Comparison of ENCODE assay signal across 26 mouse cellular contexts in the genomic region with DNA sequence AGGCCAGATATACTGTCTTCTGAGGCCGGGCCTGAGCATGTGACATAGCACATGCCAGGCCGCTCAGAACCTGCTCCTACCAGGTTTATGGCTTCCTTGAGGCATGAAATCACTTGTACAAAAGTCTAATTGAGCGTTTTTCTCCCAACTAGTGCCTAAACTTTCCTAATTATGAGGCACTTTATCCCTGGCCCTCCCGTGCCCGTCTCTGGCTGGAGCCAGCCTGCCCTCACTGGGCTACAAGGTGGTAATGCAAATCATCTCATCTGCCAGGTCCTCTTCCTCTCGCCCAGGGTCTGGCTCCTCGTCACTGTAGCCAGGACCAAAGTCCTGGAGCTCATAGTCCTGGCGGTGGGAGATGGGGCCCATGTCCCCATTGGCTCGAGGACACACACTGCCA. TPM values are rescaled to one million over a fixed set of nuclear protein-coding genes. Genes with fewer than 3 reads are reported as not detected.
DNase-seq lines count a peak whose midpoint lies in the region; ATAC-seq and TF ChIP-seq lines count a peak whose summit lies in the region.
"Had no signal": no experiment of that assay in that cellular context is flagged by ENCODE, and none has a peak within 500 bp of the region (broad histone marks: within the 10 kb centered on the region; RNA-seq: fewer than 3 reads in every experiment).

No protein-coding gene starts in this region.

- DNase-seq in kidney, postnatal 0 days (ENCODE audit: low spot score), result no peak
- DNase-seq in kidney, adult 8-10 months, result no peak
- no peak for DNase-seq in liver, postnatal 0 days
- DNase-seq: adrenal gland, postnatal 10 days; adrenal gland, postnatal 36 days; B cell, adult 2 months; cerebellum, adult 18-20 months; cerebellum, adult 9-10 months; cerebellum, postnatal 14 days; gastrocnemius, postnatal 10 days; gastrocnemius, postnatal 36 days had no signal

- H3K4me1 ChIP-seq in intestine, postnatal 0 days (replicated peaks; ENCODE audit: control insufficient read depth, insufficient read depth, low read length), result no peaks in the 10 kb centered on the region
- H3K4me1 ChIP-seq in intestine, embryonic 16.5 days (ENCODE audit: control insufficient read depth, insufficient read depth, low read length), result 0 out of 2 replicates have a peak, but pooled peaks cover 2% of the 10 kb centered on the region
- no peaks in the 10 kb centered on the region for H3K4me1 ChIP-seq in kidney, postnatal 0 days (replicated peaks; ENCODE audit: insufficient read depth, low read length)
- no peaks in the 10 kb centered on the region for H3K4me1 ChIP-seq in liver, postnatal 0 days (ENCODE audit: insufficient read depth)
- no peaks in the 10 kb centered on the region for H3K4me1 ChIP-seq in liver, embryonic 12.5 days
- H3K4me1 ChIP-seq: forebrain, embryonic 10.5 days; forebrain, embryonic 13.5 days; hindbrain, embryonic 10.5 days; hindbrain, embryonic 13.5 days had no signal

- H3K9me3 ChIP-seq in intestine, postnatal 0 days (ENCODE audit: control insufficient read depth), result no peaks in the 10 kb centered on the region
- no peaks in the 10 kb centered on the region for H3K9me3 ChIP-seq in intestine, embryonic 16.5 days (ENCODE audit: control insufficient read depth, low read length)
- no peaks in the 10 kb centered on the region for H3K9me3 ChIP-seq in kidney, postnatal 0 days (replicated peaks; ENCODE audit: low read length)
- no peaks in the 10 kb centered on the region for H3K9me3 ChIP-seq in liver, postnatal 0 days (ENCODE audit: low read length)
- no peaks in the 10 kb centered on the region for H3K9me3 ChIP-seq in liver, embryonic 12.5 days (replicated peaks)
- H3K9me3 ChIP-seq: forebrain, embryonic 10.5 days; forebrain, embryonic 13.5 days; G1E; hindbrain, embryonic 10.5 days; hindbrain, embryonic 13.5 days had no signal

- 74% methylated on average over 9 of the region's 9 CpGs for WGBS in intestine, postnatal 0 days
- WGBS in intestine, embryonic 16.5 days, result 84% methylated on average over 9 of the region's 9 CpGs
- 77% methylated on average over 9 of the region's 9 CpGs for WGBS in kidney, postnatal 0 days
- 74% methylated on average over 9 of the region's 9 CpGs for WGBS in liver, postnatal 0 days (ENCODE audit: insufficient replicate concordance)
- WGBS in liver, embryonic 12.5 days (ENCODE audit: insufficient replicate concordance), result 72% methylated on average over 9 of the region's 9 CpGs

- ATAC-seq in intestine, postnatal 0 days, result peak; percentile 36; the same call in 1 of the 2 replicates
- ATAC-seq in intestine, embryonic 16.5 days, result no peak
- ATAC-seq in kidney, postnatal 0 days (replicated peaks; ENCODE audit: low FRiP score, low read depth), result 0 out of 2 replicates have a peak, but pooled peaks have one; percentile 49
- ATAC-seq in liver, postnatal 0 days, result no peak
- ATAC-seq in liver, embryonic 12.5 days, result no peak
- ATAC-seq: forebrain, embryonic 13.5 days; forebrain, embryonic 16.5 days; hindbrain, embryonic 16.5 days; Patski had no signal

- TF ChIP-seq CTCF in intestine, postnatal 0 days (IDR thresholded peaks at IDR 0.05; ENCODE audit: low read depth), result 0 out of 2 replicates have a peak, but pooled peaks have one; percentile 25
- TF ChIP-seq CTCF in kidney, postnatal 0 days (IDR thresholded peaks at IDR 0.05; ENCODE audit: low read depth), result peak; percentile 19; the same call in 1 of the 2 replicates
- 0 out of 2 replicates have a peak, but pooled peaks have one; percentile 2 for TF ChIP-seq CTCF in liver, postnatal 0 days (IDR thresholded peaks at IDR 0.05; ENCODE audit: low read depth)

- no peaks in the 10 kb centered on the region for H3K27me3 ChIP-seq in intestine, postnatal 0 days (replicated peaks; ENCODE audit: control insufficient read depth, insufficient read depth, low read length)
- H3K27me3 ChIP-seq in intestine, embryonic 16.5 days (replicated peaks; ENCODE audit: control insufficient read depth, insufficient read depth, low read length), result no peaks in the 10 kb centered on the region
- H3K27me3 ChIP-seq in kidney, postnatal 0 days (ENCODE audit: insufficient read depth, low read length), result no peaks in the 10 kb centered on the region
- no peaks in the 10 kb centered on the region for H3K27me3 ChIP-seq in liver, postnatal 0 days (ENCODE audit: insufficient read depth, low read length)
- no peaks in the 10 kb centered on the region for H3K27me3 ChIP-seq in liver, embryonic 12.5 days (replicated peaks)
- H3K27me3 ChIP-seq: CH12.LX; forebrain, embryonic 13.5 days; hindbrain, embryonic 13.5 days; Patski had no signal

- no peaks in the 10 kb centered on the region; the same call in 1 of the 2 replicates for H3K36me3 ChIP-seq in intestine, postnatal 0 days (ENCODE audit: control insufficient read depth, insufficient read depth)
- no peaks in the 10 kb centered on the region for H3K36me3 ChIP-seq in intestine, embryonic 16.5 days (ENCODE audit: control insufficient read depth, insufficient read depth, low read length)
- H3K36me3 ChIP-seq in kidney, postnatal 0 days (ENCODE audit: insufficient read depth, low read length), result no peaks in the 10 kb centered on the region
- peaks cover 8% of the 10 kb centered on the region; the same call in 1 of the 2 replicates for H3K36me3 ChIP-seq in liver, postnatal 0 days (replicated peaks; ENCODE audit: insufficient read depth, low read length)
- no peaks in the 10 kb centered on the region for H3K36me3 ChIP-seq in liver, embryonic 12.5 days
- H3K36me3 ChIP-seq: forebrain, embryonic 10.5 days; G1E; hindbrain, embryonic 10.5 days had no signal

- H3K27ac ChIP-seq in intestine, postnatal 0 days (ENCODE audit: low read depth, low read length), result no peak overlapping the region
- H3K27ac ChIP-seq in intestine, embryonic 16.5 days (ENCODE audit: low read length), result no peak overlapping the region
- H3K27ac ChIP-seq in kidney, postnatal 0 days, result no peak overlapping the region
- no peak overlapping the region for H3K27ac ChIP-seq in liver, postnatal 0 days (ENCODE audit: low read depth)
- H3K27ac ChIP-seq in liver, embryonic 12.5 days, result no peak overlapping the region
- H3K27ac ChIP-seq: forebrain, embryonic 10.5 days; forebrain, embryonic 13.5 days; hindbrain, embryonic 10.5 days; hindbrain, embryonic 13.5 days had no signal

- no peak overlapping the region for H3K4me3 ChIP-seq in intestine, postnatal 0 days (ENCODE audit: low read depth, low read length)
- no peak overlapping the region for H3K4me3 ChIP-seq in intestine, embryonic 16.5 days (ENCODE audit: low read length)
- H3K4me3 ChIP-seq in kidney, postnatal 0 days (replicated peaks; ENCODE audit: low read depth, low read length), result no peak overlapping the region
- H3K4me3 ChIP-seq in liver, postnatal 0 days (ENCODE audit: low read depth, low read length), result no peak overlapping the region
- no peak overlapping the region for H3K4me3 ChIP-seq in liver, embryonic 12.5 days
- H3K4me3 ChIP-seq: forebrain, embryonic 10.5 days; forebrain, embryonic 13.5 days; hindbrain, embryonic 10.5 days; hindbrain, embryonic 13.5 days had no signal

- H3K4me2 ChIP-seq in intestine, postnatal 0 days (replicated peaks; ENCODE audit: low read depth), result no peak overlapping the region
- H3K4me2 ChIP-seq in intestine, embryonic 16.5 days (ENCODE audit: low read depth, low read length), result no peak overlapping the region
- H3K4me2 ChIP-seq in kidney, postnatal 0 days (ENCODE audit: low read length), result no peak overlapping the region
- H3K4me2 ChIP-seq in liver, postnatal 0 days (ENCODE audit: low read depth, low read length), result no peak overlapping the region
- no peak overlapping the region for H3K4me2 ChIP-seq in liver, embryonic 12.5 days
- H3K4me2 ChIP-seq: forebrain, embryonic 13.5 days; heart, embryonic 11.5 days; hindbrain, embryonic 13.5 days had no signal

- no peak for TF ChIP-seq EP300 in liver, postnatal 0 days (IDR thresholded peaks at IDR 0.05; ENCODE audit: low read depth)

- no peak overlapping the region for H3K9ac ChIP-seq in intestine, postnatal 0 days (ENCODE audit: low read depth, low read length)
- no peak overlapping the region for H3K9ac ChIP-seq in intestine, embryonic 16.5 days (ENCODE audit: low read depth, low read length)
- H3K9ac ChIP-seq in kidney, postnatal 0 days (ENCODE audit: low read depth, low read length), result no peak overlapping the region
- H3K9ac ChIP-seq in liver, postnatal 0 days (replicated peaks), result no peak overlapping the region
- H3K9ac ChIP-seq in liver, embryonic 12.5 days, result no peak overlapping the region
- H3K9ac ChIP-seq: forebrain, embryonic 13.5 days; hindbrain, embryonic 13.5 days had no signal

RNA-seq across cellular contexts. Expression of a gene that starts 33.0 kb away (rescaled TPM):
- 1.1 and 1.4 TPM in 2 replicates for polyA plus RNA-seq in intestine, postnatal 0 days (2015; fragmentation: Nextera tagmentation; extraction: Ambion mirVana)
- polyA plus RNA-seq in intestine, embryonic 16.5 days (2015; fragmentation: Nextera tagmentation; extraction: Ambion mirVana), result 2.1 TPM in 2 replicates
- 4.1 and 4.3 TPM in 2 replicates for polyA plus RNA-seq in kidney, postnatal 0 days (2015; fragmentation: Nextera tagmentation; extraction: Ambion mirVana)
- polyA plus RNA-seq in liver, postnatal 0 days (2015; fragmentation: Nextera tagmentation; extraction: Ambion mirVana), result 4.5 and 6.2 TPM in 2 replicates
- 0.25 and 0.26 TPM in 2 replicates for polyA plus RNA-seq in liver, embryonic 12.5 days (2016; fragmentation: Nextera tagmentation; extraction: Ambion mirVana)
- polyA plus RNA-seq: embryonic facial prominence, embryonic 11.5 days; forebrain, embryonic 10.5 days; G1E; heart, postnatal 0 days had no signal

RNA-seq across cellular contexts. Expression of a gene that starts 33.1 kb away (rescaled TPM):
- polyA plus RNA-seq in intestine, postnatal 0 days (2015; fragmentation: Nextera tagmentation; extraction: Ambion mirVana), result 0.41 and 0.65 TPM in 2 replicates
- 0.77 and 0.92 TPM in 2 replicates for polyA plus RNA-seq in intestine, embryonic 16.5 days (2015; fragmentation: Nextera tagmentation; extraction: Ambion mirVana)
- polyA plus RNA-seq in kidney, postnatal 0 days (2015; fragmentation: Nextera tagmentation; extraction: Ambion mirVana), result 1.9 and 2.1 TPM in 2 replicates
- polyA plus RNA-seq in liver, postnatal 0 days (2015; fragmentation: Nextera tagmentation; extraction: Ambion mirVana), result 6.2 and 7.1 TPM in 2 replicates
- 0.39 and 0.57 TPM in 2 replicates for polyA plus RNA-seq in liver, embryonic 12.5 days (2016; fragmentation: Nextera tagmentation; extraction: Ambion mirVana)
- polyA plus RNA-seq: G1E had no signal

Comparison
In these comparisons a context has a peak if more than half of its experiments do, and no peak if none do; other contexts are left out.
1. ATAC-seq: peak in intestine, postnatal 0 days (single experiment) and kidney, postnatal 0 days (single experiment); none in intestine, embryonic 16.5 days (single experiment), liver, postnatal 0 days (single experiment) and liver, embryonic 12.5 days (single experiment).
2. Peak in every context shown above with its lines, with median percentiles within 50 percentile points of each other: CTCF ChIP-seq.